Mouse (Mus musculus) cerebellum, adult (tissue): ENCODE results near the gene Tyrobp.

ENCODE experiments used
- ATAC-seq: cut with Nextera tagmentation; 2 replicates; pipeline ENCODE4 v1.9.2; 2017; ENCODE audit warnings: mild to moderate bottlenecking, moderate library complexity, mixed read lengths; ENCODE audit not compliant: insufficient number of reproducible peaks, low FRiP score, low TSS enrichment

The Tyrobp gene

GRCm38 (mm10) chr7:30457629-30458330 is 44.2 kb downstream of the Tyrobp start, which contains the start of the genes Kirrel2 and Nphs1:
TSS of gene Kirrel2 (minus strand) at chr7:30457690.
TSS of gene Nphs1 (plus strand) at chr7:30458315.
- ATAC-seq: no peak

GRCm38 (mm10) chr7:30459484-30459883 is 45.9 kb downstream of the Tyrobp start:
- no peak for ATAC-seq

- no peak for ATAC-seq
Measured at GRCm38 (mm10) chr7:30463568-30463967, 50.0 kb downstream of the Tyrobp start.

GRCm38 (mm10) chr7:30463996-30464395 is 50.4 kb downstream of the Tyrobp start:
- ATAC-seq: no peak

GRCm38 (mm10) chr7:30464816-30465300 is 51.3 kb downstream of the Tyrobp start:
- no peak for ATAC-seq
